Mouse (Mus musculus): ENCODE data around the gene Ap4b1. TPM values are rescaled to one million over a fixed set of nuclear protein-coding genes. Genes with fewer than 3 reads are reported as not detected.
"Not testable (repeated sequence)": the region's sequence is repeated elsewhere in the genome, so short reads cannot be mapped to it uniquely, and the experiment has no call there.

The Ap4b1 gene
- polyA plus RNA-seq, 1 experiment from 2014 or later, result 25.4 TPM

GRCm38 (mm10) chr3:103809799-103810150, 455 bp downstream of the Ap4b1 start:
- Histone ChIP-seq H3K27ac (replicated peaks; ENCODE audit: low read depth, low read length) (peak overlapping the region; percentile 80), H3K4me1 (ENCODE audit: control insufficient read depth, insufficient read depth, low read length) (peaks cover 13% of the 10 kb centered on the region), H3K36me3 (ENCODE audit: control insufficient read depth, insufficient read depth, low read length) (peaks cover 20% of the 10 kb centered on the region), H3K27me3 (ENCODE audit: control insufficient read depth, insufficient read depth, low read length) (no peaks in the 10 kb centered on the region), H3K9ac (replicated peaks; ENCODE audit: low read length) (peak overlapping the region; percentile 67), H3K4me3 (replicated peaks; ENCODE audit: low read depth, low read length) (peak overlapping the region; percentile 78), H3K4me2 (ENCODE audit: low read length) (peak overlapping the region; percentile 70), H3K9me3 (ENCODE audit: control insufficient read depth, low read length) (no peaks in the 10 kb centered on the region)
- 4% methylated on average over 14 of the region's 14 CpGs for WGBS
- ATAC-seq (ENCODE audit: low FRiP score, low TSS enrichment), result peak; percentile 54; the same call in 1 of the 2 replicates
- no peak for DNase-seq

GRCm38 (mm10) chr3:103810967-103811366, 1.6 kb downstream of the Ap4b1 start:
- DNase-seq (no peak), ATAC-seq (ENCODE audit: low FRiP score, low TSS enrichment) (no peak)
- no peak overlapping the region for H3K4me3 ChIP-seq (replicated peaks; ENCODE audit: low read depth, low read length)
- H3K4me2 ChIP-seq (ENCODE audit: low read length), result no peak overlapping the region
- no peaks in the 10 kb centered on the region for H3K9me3 ChIP-seq (ENCODE audit: control insufficient read depth, low read length)
- WGBS, result 91% methylated on average over 6 of the region's 6 CpGs
- H3K27me3 ChIP-seq (ENCODE audit: control insufficient read depth, insufficient read depth, low read length), result no peaks in the 10 kb centered on the region
- H3K27ac ChIP-seq (replicated peaks; ENCODE audit: low read depth, low read length), result no peak overlapping the region
- H3K36me3 ChIP-seq (ENCODE audit: control insufficient read depth, insufficient read depth, low read length), result peaks cover 26% of the 10 kb centered on the region
- peaks cover 13% of the 10 kb centered on the region for H3K4me1 ChIP-seq (ENCODE audit: control insufficient read depth, insufficient read depth, low read length)
- H3K9ac ChIP-seq (replicated peaks; ENCODE audit: low read length), result no peak overlapping the region

GRCm38 (mm10) chr3:103827548-103827947, 18.2 kb downstream of the Ap4b1 start:
- H3K9ac ChIP-seq (replicated peaks; ENCODE audit: low read length), result no peak overlapping the region
- no peaks in the 10 kb centered on the region for H3K4me1 ChIP-seq (ENCODE audit: control insufficient read depth, insufficient read depth, low read length)
- H3K4me3 ChIP-seq (replicated peaks; ENCODE audit: low read depth, low read length), result no peak overlapping the region
- DNase-seq (no peak), ATAC-seq (ENCODE audit: low FRiP score, low TSS enrichment) (no peak)
- no peak overlapping the region for H3K27ac ChIP-seq (replicated peaks; ENCODE audit: low read depth, low read length)
- H3K9me3 ChIP-seq (ENCODE audit: control insufficient read depth, low read length), result no peaks in the 10 kb centered on the region
- no peak overlapping the region for H3K4me2 ChIP-seq (ENCODE audit: low read length)
- peaks cover 6% of the 10 kb centered on the region for H3K36me3 ChIP-seq (ENCODE audit: control insufficient read depth, insufficient read depth, low read length)
- no peaks in the 10 kb centered on the region for H3K27me3 ChIP-seq (ENCODE audit: control insufficient read depth, insufficient read depth, low read length)

GRCm38 (mm10) chr3:103829036-103829435, 19.7 kb downstream of the Ap4b1 start:
- Histone ChIP-seq H3K4me3 (replicated peaks; ENCODE audit: low read depth, low read length) (no peak overlapping the region), H3K36me3 (ENCODE audit: control insufficient read depth, insufficient read depth, low read length) (no peaks in the 10 kb centered on the region), H3K9me3 (ENCODE audit: control insufficient read depth, low read length) (no peaks in the 10 kb centered on the region), H3K9ac (replicated peaks; ENCODE audit: low read length) (no peak overlapping the region), H3K27ac (replicated peaks; ENCODE audit: low read depth, low read length) (no peak overlapping the region), H3K4me2 (ENCODE audit: low read length) (no peak overlapping the region), H3K27me3 (ENCODE audit: control insufficient read depth, insufficient read depth, low read length) (no peaks in the 10 kb centered on the region), H3K4me1 (ENCODE audit: control insufficient read depth, insufficient read depth, low read length) (no peaks in the 10 kb centered on the region)
- ATAC-seq (ENCODE audit: low FRiP score, low TSS enrichment) (no peak), DNase-seq (no peak)
- WGBS, result 92% methylated on average over 3 of the region's 3 CpGs

GRCm38 (mm10) chr3:103830681-103831080, 21.4 kb downstream of the Ap4b1 start:
- H3K27me3 ChIP-seq (ENCODE audit: control insufficient read depth, insufficient read depth, low read length); H3K9ac ChIP-seq (replicated peaks; ENCODE audit: low read length); H3K36me3 ChIP-seq (ENCODE audit: control insufficient read depth, insufficient read depth, low read length); H3K4me3 ChIP-seq (replicated peaks; ENCODE audit: low read depth, low read length); H3K27ac ChIP-seq (replicated peaks; ENCODE audit: low read depth, low read length); ATAC-seq (ENCODE audit: low FRiP score, low TSS enrichment); H3K4me2 ChIP-seq (ENCODE audit: low read length); H3K4me1 ChIP-seq (ENCODE audit: control insufficient read depth, insufficient read depth, low read length); H3K9me3 ChIP-seq (ENCODE audit: control insufficient read depth, low read length): not testable (repeated sequence)
- 43% methylated on average over 1 of the region's 1 CpGs for WGBS
- DNase-seq, result peak; percentile 3

GRCm38 (mm10) chr3:103831146-103831545, 21.8 kb downstream of the Ap4b1 start:
- Histone ChIP-seq H3K4me2 (ENCODE audit: low read length) (no peak overlapping the region), H3K27me3 (ENCODE audit: control insufficient read depth, insufficient read depth, low read length) (no peaks in the 10 kb centered on the region), H3K9ac (replicated peaks; ENCODE audit: low read length) (no peak overlapping the region), H3K36me3 (ENCODE audit: control insufficient read depth, insufficient read depth, low read length) (no peaks in the 10 kb centered on the region), H3K27ac (replicated peaks; ENCODE audit: low read depth, low read length) (no peak overlapping the region), H3K9me3 (ENCODE audit: control insufficient read depth, low read length) (no peaks in the 10 kb centered on the region), H3K4me3 (replicated peaks; ENCODE audit: low read depth, low read length) (no peak overlapping the region), H3K4me1 (ENCODE audit: control insufficient read depth, insufficient read depth, low read length) (no peaks in the 10 kb centered on the region)
- WGBS, result 79% methylated on average over 7 of the region's 7 CpGs
- DNase-seq (no peak), ATAC-seq (ENCODE audit: low FRiP score, low TSS enrichment) (no peak)

- Histone ChIP-seq H3K9ac (replicated peaks; ENCODE audit: low read length) (no peak within 1 kb of the TSS), H3K4me1 (ENCODE audit: control insufficient read depth, insufficient read depth, low read length) (no peaks in the 10 kb centered on the region), H3K27ac (replicated peaks; ENCODE audit: low read depth, low read length) (no peak within 1 kb of the TSS), H3K4me2 (ENCODE audit: low read length) (no peak within 1 kb of the TSS), H3K27me3 (ENCODE audit: control insufficient read depth, insufficient read depth, low read length) (no peaks in the 10 kb centered on the region), H3K4me3 (replicated peaks; ENCODE audit: low read depth, low read length) (no peak within 1 kb of the TSS), H3K36me3 (ENCODE audit: control insufficient read depth, insufficient read depth, low read length) (no peaks in the 10 kb centered on the region), H3K9me3 (ENCODE audit: control insufficient read depth, low read length) (no peaks in the 10 kb centered on the region)
- no peak for DNase-seq
- no peak for ATAC-seq (ENCODE audit: low FRiP score, low TSS enrichment)
Measured at GRCm38 (mm10) chr3:103832426-103832825, 23.1 kb downstream of the Ap4b1 start, which contains the start of gene Bcl2l15. Gene Bcl2l15, plus strand, starts transcription at chr3:103832601.

GRCm38 (mm10) chr3:103834001-103834400, 24.7 kb downstream of the Ap4b1 start:
- DNase-seq (no peak), ATAC-seq (ENCODE audit: low FRiP score, low TSS enrichment) (no peak)
- Histone ChIP-seq H3K4me2 (ENCODE audit: low read length) (no peak overlapping the region), H3K27me3 (ENCODE audit: control insufficient read depth, insufficient read depth, low read length) (no peaks in the 10 kb centered on the region), H3K9me3 (ENCODE audit: control insufficient read depth, low read length) (no peaks in the 10 kb centered on the region), H3K9ac (replicated peaks; ENCODE audit: low read length) (no peak overlapping the region), H3K4me3 (replicated peaks; ENCODE audit: low read depth, low read length) (no peak overlapping the region), H3K4me1 (ENCODE audit: control insufficient read depth, insufficient read depth, low read length) (no peaks in the 10 kb centered on the region), H3K36me3 (ENCODE audit: control insufficient read depth, insufficient read depth, low read length) (no peaks in the 10 kb centered on the region), H3K27ac (replicated peaks; ENCODE audit: low read depth, low read length) (no peak overlapping the region)
- 91% methylated on average over 2 of the region's 2 CpGs for WGBS

GRCm38 (mm10) chr3:103835272-103835950, 26.1 kb downstream of the Ap4b1 start:
- Histone ChIP-seq H3K4me1 (ENCODE audit: control insufficient read depth, insufficient read depth, low read length) (no peaks in the 10 kb centered on the region), H3K27ac (replicated peaks; ENCODE audit: low read depth, low read length) (no peak overlapping the region), H3K36me3 (ENCODE audit: control insufficient read depth, insufficient read depth, low read length) (no peaks in the 10 kb centered on the region), H3K9me3 (ENCODE audit: control insufficient read depth, low read length) (no peaks in the 10 kb centered on the region), H3K27me3 (ENCODE audit: control insufficient read depth, insufficient read depth, low read length) (no peaks in the 10 kb centered on the region), H3K9ac (replicated peaks; ENCODE audit: low read length) (no peak overlapping the region), H3K4me3 (replicated peaks; ENCODE audit: low read depth, low read length) (no peak overlapping the region), H3K4me2 (ENCODE audit: low read length) (no peak overlapping the region)
- DNase-seq (no peak), ATAC-seq (ENCODE audit: low FRiP score, low TSS enrichment) (no peak)
- WGBS, result 77% methylated on average over 6 of the region's 6 CpGs

All from midbrain, embryonic 14.5 days (tissue).